Mouse (Mus musculus): ENCODE measurements around the gene Acad10. TPM values are rescaled to one million over a fixed set of nuclear protein-coding genes. Genes with fewer than 3 reads are reported as not detected.
A peak's percentile ranks its signal among the peaks of the same experiment; 100 is the strongest.

The Acad10 gene
- polyA plus RNA-seq, 1 experiment from 2014 or later, result 2.5 TPM

GRCm38 (mm10) chr5:121593451-121594401, 66.6 kb downstream of the Acad10 start, which contains the start of gene Aldh2:
TSS of gene Aldh2 (minus strand) at chr5:121593824.
- peak within 1 kb of the TSS; percentile 88 for H3K27ac ChIP-seq
- H3K36me3 ChIP-seq, result 0 out of 2 replicates have a peak, but pooled peaks cover 3% of the 10 kb centered on the region
- ATAC-seq, result peak; percentile 90
- WGBS (ENCODE audit: insufficient replicate concordance), result 2% methylated on average over 47 of the region's 47 CpGs
- H3K9ac ChIP-seq, result peak within 1 kb of the TSS; percentile 88
- H3K4me2 ChIP-seq, result peak within 1 kb of the TSS; percentile 99
- no peaks in the 10 kb centered on the region for H3K9me3 ChIP-seq (replicated peaks)
- H3K27me3 ChIP-seq (replicated peaks), result peaks cover 10% of the 10 kb centered on the region; the same call in 1 of the 2 replicates
- peak within 1 kb of the TSS; percentile 83 for H3K4me3 ChIP-seq
- peaks cover 62% of the 10 kb centered on the region for H3K4me1 ChIP-seq

GRCm38 (mm10) chr5:121592816-121593407, 67.4 kb downstream of the Acad10 start:
- peak overlapping the region; percentile 88 for H3K9ac ChIP-seq
- H3K9me3 ChIP-seq (replicated peaks), result no peaks in the 10 kb centered on the region
- 0 out of 2 replicates have a peak, but pooled peaks cover 3% of the 10 kb centered on the region for H3K36me3 ChIP-seq
- peak overlapping the region; percentile 99 for H3K4me2 ChIP-seq
- ATAC-seq, result peak; percentile 42
- 4% methylated on average over 33 of the region's 33 CpGs for WGBS (ENCODE audit: insufficient replicate concordance)
- H3K27ac ChIP-seq, result peak overlapping the region; percentile 88
- peaks cover 62% of the 10 kb centered on the region for H3K4me1 ChIP-seq
- peaks cover 10% of the 10 kb centered on the region; the same call in 1 of the 2 replicates for H3K27me3 ChIP-seq (replicated peaks)
- peak overlapping the region; percentile 83 for H3K4me3 ChIP-seq

GRCm38 (mm10) chr5:121592064-121592815, 68.1 kb downstream of the Acad10 start:
- Histone ChIP-seq H3K4me2 (peak overlapping the region; percentile 99), H3K36me3 (0 out of 2 replicates have a peak, but pooled peaks cover 3% of the 10 kb centered on the region), H3K9ac (peak overlapping the region; percentile 88), H3K4me1 (peaks cover 62% of the 10 kb centered on the region), H3K9me3 (replicated peaks) (no peaks in the 10 kb centered on the region), H3K4me3 (peak overlapping the region; percentile 83), H3K27ac (peak overlapping the region; percentile 88; the same call in 1 of the 2 replicates), H3K27me3 (replicated peaks) (peaks cover 7% of the 10 kb centered on the region; the same call in 1 of the 2 replicates)
- ATAC-seq, result no peak
- 55% methylated on average over 11 of the region's 11 CpGs for WGBS (ENCODE audit: insufficient replicate concordance)

DNA sequence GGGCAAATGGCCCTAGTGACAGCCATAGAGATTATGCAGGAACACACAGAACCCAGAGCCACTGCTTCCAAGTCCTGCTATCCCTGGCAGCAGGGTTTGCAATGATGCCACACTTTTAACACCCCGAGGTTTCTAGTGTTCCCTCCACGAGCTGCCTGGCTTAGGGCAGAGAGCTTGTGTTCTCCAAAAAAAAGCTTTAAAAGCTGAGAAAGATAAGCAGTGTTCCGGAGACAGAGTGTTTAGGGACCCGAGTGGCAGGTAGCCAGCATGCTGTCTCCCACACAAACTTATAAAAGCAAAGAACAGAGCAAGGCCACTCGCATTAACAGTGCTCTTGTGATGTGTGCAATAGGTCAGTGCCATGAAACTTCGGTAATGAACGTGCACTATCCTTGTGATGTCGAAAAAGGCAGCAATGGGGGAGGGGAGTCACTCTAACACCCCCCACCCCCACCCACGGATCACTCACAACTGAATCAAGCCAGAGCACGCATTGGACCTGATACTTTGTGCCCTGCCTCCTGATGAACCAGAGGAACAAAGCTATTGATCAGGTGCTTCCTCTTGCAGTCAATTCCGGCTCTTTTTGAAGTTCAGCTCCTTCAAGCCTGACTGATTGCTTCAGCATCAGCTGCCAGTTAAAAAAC, 68.8 kb downstream of the Acad10 start:
- H3K4me1 ChIP-seq, result peaks cover 64% of the 10 kb centered on the region

DNA sequence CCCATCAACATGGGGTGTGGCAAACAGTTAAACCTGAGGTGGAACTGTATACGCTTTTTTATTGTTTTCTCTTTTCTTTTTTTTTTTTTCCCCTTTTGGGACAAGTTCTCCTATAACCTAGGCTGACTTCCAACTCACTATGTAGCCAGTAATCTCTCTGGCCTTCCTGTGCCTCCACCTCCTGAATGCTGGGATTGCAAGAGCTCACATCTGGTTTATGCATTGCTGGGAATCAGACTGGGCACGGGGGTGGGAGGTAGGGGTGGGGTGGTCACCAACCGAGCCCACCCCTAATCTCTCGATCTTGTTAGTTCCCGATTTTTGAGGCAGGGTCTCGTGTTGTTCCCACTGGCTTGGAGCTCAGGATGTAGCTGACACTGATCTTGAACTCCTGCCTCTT, 70.4 kb downstream of the Acad10 start:
- H3K4me3 ChIP-seq, result no peak overlapping the region
- H3K9me3 ChIP-seq (replicated peaks), result no peaks in the 10 kb centered on the region
- H3K36me3 ChIP-seq, result 0 out of 2 replicates have a peak, but pooled peaks cover 3% of the 10 kb centered on the region
- H3K4me1 ChIP-seq, result peaks cover 64% of the 10 kb centered on the region
- no peak for ATAC-seq
- H3K4me2 ChIP-seq, result no peak overlapping the region
- no peak overlapping the region for H3K27ac ChIP-seq
- no peak overlapping the region for H3K9ac ChIP-seq
- WGBS (ENCODE audit: insufficient replicate concordance), result 68% methylated on average over 6 of the region's 6 CpGs
- H3K27me3 ChIP-seq (replicated peaks), result no peaks in the 10 kb centered on the region

More for the DNA sequence above, 68.8 kb downstream of the Acad10 start:
- peaks cover 5% of the 10 kb centered on the region; the same call in 1 of the 2 replicates for H3K27me3 ChIP-seq (replicated peaks)
- 0 out of 2 replicates have a peak overlapping the region, but pooled peaks have one; percentile 5 for H3K9ac ChIP-seq
- no peak for ATAC-seq
- H3K27ac ChIP-seq, result peak overlapping the region; percentile 10
- peak overlapping the region; percentile 99 for H3K4me2 ChIP-seq
- no peaks in the 10 kb centered on the region for H3K9me3 ChIP-seq (replicated peaks)
- peak overlapping the region; percentile 83; the same call in 1 of the 2 replicates for H3K4me3 ChIP-seq
- WGBS (ENCODE audit: insufficient replicate concordance), result 56% methylated on average over 11 of the region's 11 CpGs
- H3K36me3 ChIP-seq, result 0 out of 2 replicates have a peak, but pooled peaks cover 3% of the 10 kb centered on the region

- ATAC-seq, result no peak
- H3K36me3 ChIP-seq, result peaks cover 3% of the 10 kb centered on the region; the same call in 1 of the 2 replicates
- H3K4me3 ChIP-seq, result peak overlapping the region; percentile 8; the same call in 1 of the 2 replicates
- no peaks in the 10 kb centered on the region for H3K27me3 ChIP-seq (replicated peaks)
- H3K9me3 ChIP-seq (replicated peaks), result no peaks in the 10 kb centered on the region
- H3K9ac ChIP-seq, result peak overlapping the region; percentile 31; the same call in 1 of the 2 replicates
- peak overlapping the region; percentile 53 for H3K4me2 ChIP-seq
- peak overlapping the region; percentile 67 for H3K27ac ChIP-seq
- 10% methylated on average over 6 of the region's 6 CpGs for WGBS (ENCODE audit: insufficient replicate concordance)
- peaks cover 53% of the 10 kb centered on the region for H3K4me1 ChIP-seq
These were observed 73.8 kb downstream of the Acad10 start for GRCm38 (mm10) chr5:121586400-121587039.

DNA sequence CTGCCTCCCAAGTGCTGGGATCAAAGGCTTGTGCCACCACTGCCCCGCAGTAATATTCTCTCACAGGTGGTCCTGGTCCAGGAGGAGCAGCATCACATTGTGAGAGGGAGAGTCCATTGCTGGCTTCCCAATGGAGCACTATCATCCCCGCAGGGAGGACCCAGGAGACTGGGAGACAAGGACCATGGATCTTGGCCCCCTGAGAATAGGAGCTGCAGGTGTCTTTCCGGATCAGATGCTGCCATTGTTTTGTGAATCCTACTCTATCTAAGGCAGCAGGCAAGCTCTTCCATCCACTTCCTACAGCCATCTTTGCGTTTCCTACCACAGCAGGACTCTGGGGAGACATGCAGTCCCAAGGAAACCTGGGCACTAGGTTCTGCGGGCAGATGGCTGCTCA, 74.6 kb downstream of the Acad10 start:
- no peak overlapping the region for H3K9ac ChIP-seq
- peaks cover 2% of the 10 kb centered on the region; the same call in 1 of the 2 replicates for H3K36me3 ChIP-seq
- WGBS (ENCODE audit: insufficient replicate concordance), result 68% methylated on average over 5 of the region's 5 CpGs
- H3K4me2 ChIP-seq, result no peak overlapping the region
- peak overlapping the region; percentile 67; the same call in 1 of the 2 replicates for H3K27ac ChIP-seq
- no peaks in the 10 kb centered on the region for H3K27me3 ChIP-seq (replicated peaks)
- no peak for ATAC-seq
- no peak overlapping the region for H3K4me3 ChIP-seq
- H3K4me1 ChIP-seq, result peaks cover 48% of the 10 kb centered on the region
- no peaks in the 10 kb centered on the region for H3K9me3 ChIP-seq (replicated peaks)

- WGBS (ENCODE audit: insufficient replicate concordance), result 86% methylated on average over 10 of the region's 10 CpGs
These were observed 75.3 kb downstream of the Acad10 start for GRCm38 (mm10) chr5:121585005-121585404.

DNA sequence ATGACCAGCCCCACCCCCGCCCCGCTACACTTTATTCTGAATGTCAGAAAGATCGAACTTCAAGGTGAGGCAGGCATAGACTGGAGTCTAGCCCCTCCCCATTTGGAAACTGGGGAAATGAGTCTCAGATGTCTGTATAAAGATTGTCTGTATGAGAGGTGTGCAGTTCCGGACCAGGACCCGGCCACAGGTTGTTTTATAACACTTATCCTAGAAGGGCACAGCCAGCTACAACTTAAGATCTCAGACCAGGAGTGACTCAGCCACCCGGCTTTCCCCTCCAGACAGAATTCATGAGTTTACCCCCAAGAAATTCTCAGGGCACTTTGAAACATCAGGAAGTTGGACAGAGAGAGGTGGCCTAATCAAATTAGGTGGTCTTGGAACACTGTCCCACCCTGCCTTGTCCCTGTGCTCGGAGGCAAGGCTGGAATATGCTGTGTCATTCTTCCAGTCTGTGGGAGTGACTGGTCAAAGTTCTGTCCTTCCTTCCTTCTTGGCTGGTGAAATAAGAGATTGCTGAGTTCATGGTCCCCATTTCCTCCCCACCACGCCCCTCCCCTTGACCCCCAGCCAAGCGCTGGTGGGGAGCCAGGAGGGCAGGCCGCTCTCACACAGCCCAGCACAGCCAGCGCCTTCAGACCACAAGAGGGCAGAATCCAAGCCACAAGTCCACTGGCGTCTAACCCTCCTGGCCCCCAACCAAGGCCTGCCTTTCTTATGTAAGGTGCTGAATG, 76.4 kb downstream of the Acad10 start:
- H3K36me3 ChIP-seq, result peaks cover 20% of the 10 kb centered on the region
- peak; percentile 79 for ATAC-seq
- no peak overlapping the region for H3K4me3 ChIP-seq
- H3K9me3 ChIP-seq (replicated peaks), result no peaks in the 10 kb centered on the region
- no peak overlapping the region for H3K9ac ChIP-seq
- WGBS (ENCODE audit: insufficient replicate concordance), result 31% methylated on average over 12 of the region's 12 CpGs
- peaks cover 48% of the 10 kb centered on the region for H3K4me1 ChIP-seq
- H3K27ac ChIP-seq, result peak overlapping the region; percentile 70
- no peaks in the 10 kb centered on the region for H3K27me3 ChIP-seq (replicated peaks)
- peak overlapping the region; percentile 21 for H3K4me2 ChIP-seq

More at GRCm38 (mm10) chr5:121585005-121585404, 75.3 kb downstream of the Acad10 start:
- ATAC-seq, result no peak
- no peak overlapping the region for H3K4me2 ChIP-seq
- peaks cover 9% of the 10 kb centered on the region for H3K36me3 ChIP-seq
- H3K4me3 ChIP-seq, result no peak overlapping the region
- H3K27me3 ChIP-seq (replicated peaks), result no peaks in the 10 kb centered on the region
- peaks cover 48% of the 10 kb centered on the region for H3K4me1 ChIP-seq
- no peak overlapping the region for H3K27ac ChIP-seq
- no peaks in the 10 kb centered on the region for H3K9me3 ChIP-seq (replicated peaks)
- no peak overlapping the region for H3K9ac ChIP-seq

DNA sequence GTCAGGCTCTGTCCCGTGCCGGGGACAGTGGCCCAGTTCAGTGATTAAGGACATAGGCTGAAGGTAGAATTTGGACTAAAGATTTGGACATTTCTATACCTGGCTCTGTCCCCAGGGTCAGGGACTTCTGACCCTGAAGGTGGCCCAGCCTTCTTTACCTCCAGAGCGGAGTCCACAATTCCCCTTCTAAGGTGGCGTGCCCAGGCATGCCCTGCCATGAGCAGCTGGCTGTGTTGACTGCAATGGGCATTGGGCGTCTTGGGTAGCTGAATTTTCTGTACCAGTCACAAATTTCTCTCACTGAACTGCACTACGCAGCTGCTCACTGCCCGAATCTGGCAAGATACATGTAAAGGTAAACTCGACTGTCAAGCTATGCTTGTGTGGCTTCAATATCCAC, 78.4 kb downstream of the Acad10 start:
- no peak overlapping the region for H3K4me2 ChIP-seq
- H3K27me3 ChIP-seq (replicated peaks), result no peaks in the 10 kb centered on the region
- H3K4me1 ChIP-seq, result peaks cover 36% of the 10 kb centered on the region
- H3K9ac ChIP-seq, result no peak overlapping the region
- H3K9me3 ChIP-seq (replicated peaks), result no peaks in the 10 kb centered on the region
- WGBS (ENCODE audit: insufficient replicate concordance), result 77% methylated on average over 8 of the region's 8 CpGs
- H3K36me3 ChIP-seq, result peaks cover 38% of the 10 kb centered on the region
- ATAC-seq, result no peak
- no peak overlapping the region for H3K4me3 ChIP-seq
- H3K27ac ChIP-seq, result peak overlapping the region; percentile 7; the same call in 1 of the 2 replicates
